Mouse (Mus musculus) activated CD4-positive, CD25-positive, alpha-beta regulatory T cell, adult 4 months (primary cell): Measurements from ENCODE around the gene Erf. TPM values are rescaled to one million over a fixed set of nuclear protein-coding genes. Genes with fewer than 3 reads are reported as not detected.

Experiments
- ATAC-seq: one replicate; pipeline ENCODE4 v1.8.0; 2017
- polyA plus RNA-seq, 2 experiments: library from polyadenylated mRNA; unstranded; fragments of 100-300 nt; shearing (Covaris generic); gene quantifications; one replicate each; pipeline ENCODE4 v1.2.1; 2017

Gene Erf
- polyA plus RNA-seq, result under 1 TPM; 0.28 to 0.38 TPM

DNA sequence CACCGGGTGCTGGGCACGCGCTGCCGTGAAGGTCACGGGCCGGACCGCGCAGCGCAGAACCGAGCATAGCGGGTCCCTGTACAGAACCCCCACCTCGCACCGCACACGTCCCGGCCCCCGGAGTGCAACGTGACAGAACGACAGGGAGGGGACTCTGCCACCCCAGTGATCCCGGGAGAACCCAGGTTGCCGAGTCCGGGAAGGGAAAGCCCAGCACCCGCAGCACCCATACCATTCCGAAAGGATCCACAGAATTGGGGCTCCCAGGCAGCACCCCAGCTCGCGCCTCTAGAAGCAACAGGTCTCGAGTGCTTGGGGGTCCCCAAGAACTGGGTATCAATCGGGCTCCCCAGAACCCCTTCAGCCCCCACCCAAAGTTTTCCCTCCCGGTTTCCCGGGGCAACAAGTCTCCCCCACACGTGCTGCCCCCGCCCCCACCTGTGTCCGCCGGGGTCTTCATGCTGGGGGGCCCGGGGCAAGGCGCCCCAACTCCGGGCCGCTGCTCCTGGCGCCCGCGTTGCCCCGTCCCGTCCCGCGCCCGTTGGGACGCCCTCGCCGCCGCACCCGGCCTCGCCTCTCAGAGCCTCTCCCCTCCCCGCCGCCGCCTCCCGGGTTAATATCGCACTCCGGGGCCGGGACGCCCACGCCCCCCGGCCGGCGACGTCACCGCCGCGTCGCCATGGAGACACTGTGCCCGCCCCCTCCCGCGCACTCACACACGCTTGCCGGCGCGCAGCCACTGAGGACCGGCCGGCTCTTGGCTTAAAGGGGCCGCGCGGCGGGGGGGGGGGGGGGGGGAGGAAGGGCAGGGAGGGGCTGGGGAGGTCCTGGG, at the start of gene Erf:
Gene Erf, minus strand, starts transcription at position 621 of the 832 bp plus-strand sequence.
- peak; percentile 85 for ATAC-seq

DNA sequence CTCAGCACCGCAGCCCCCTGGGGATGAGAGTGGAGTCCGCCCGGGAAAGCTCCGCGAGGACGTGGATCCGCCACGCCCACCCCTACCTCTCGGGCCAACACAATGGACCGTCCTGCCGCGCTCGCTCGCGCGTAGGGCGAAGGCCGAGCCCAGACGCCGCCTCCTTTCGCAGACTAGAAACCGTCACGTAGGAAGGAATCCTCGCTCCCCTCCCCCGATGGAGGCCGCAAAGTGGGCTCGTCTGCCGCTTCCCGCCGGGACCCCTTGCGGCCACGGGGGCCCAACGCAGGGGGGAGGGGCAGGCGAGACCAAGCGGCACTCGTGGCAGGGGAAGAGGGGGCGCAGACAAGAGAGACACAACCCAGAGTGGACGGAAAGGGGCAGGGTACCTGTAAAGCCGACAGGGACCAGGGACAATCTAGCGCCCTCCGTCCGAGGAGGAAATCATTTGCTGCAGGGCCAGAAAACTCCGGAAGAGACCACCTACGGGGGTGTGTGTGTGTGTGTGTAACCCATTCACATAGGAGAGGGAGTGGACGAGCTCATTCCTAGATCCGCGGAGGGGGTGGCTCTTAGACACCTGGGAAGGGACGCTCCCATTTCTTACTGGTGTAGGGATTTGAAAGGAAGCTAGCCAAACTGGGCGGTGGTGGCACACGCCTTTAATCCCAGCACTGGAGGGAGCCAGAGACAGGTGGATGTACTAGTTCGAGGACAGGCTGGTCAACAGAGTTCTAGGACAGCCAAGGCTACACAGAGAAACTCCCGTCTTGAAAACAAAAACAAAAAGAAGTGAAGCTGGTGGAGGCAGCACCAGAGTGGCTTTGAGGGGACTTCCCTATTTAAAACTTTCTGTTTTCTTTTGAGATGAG, 47.1 kb upstream of the Erf start, which contains the start of gene Pafah1b3:
Gene Pafah1b3, minus strand, starts transcription at position 533 of the 872 bp plus-strand sequence.
- ATAC-seq, result peak; percentile 73

GRCm38 (mm10) chr7:25296945-25297453, 46.4 kb upstream of the Erf start:
- peak; percentile 29 for ATAC-seq

DNA sequence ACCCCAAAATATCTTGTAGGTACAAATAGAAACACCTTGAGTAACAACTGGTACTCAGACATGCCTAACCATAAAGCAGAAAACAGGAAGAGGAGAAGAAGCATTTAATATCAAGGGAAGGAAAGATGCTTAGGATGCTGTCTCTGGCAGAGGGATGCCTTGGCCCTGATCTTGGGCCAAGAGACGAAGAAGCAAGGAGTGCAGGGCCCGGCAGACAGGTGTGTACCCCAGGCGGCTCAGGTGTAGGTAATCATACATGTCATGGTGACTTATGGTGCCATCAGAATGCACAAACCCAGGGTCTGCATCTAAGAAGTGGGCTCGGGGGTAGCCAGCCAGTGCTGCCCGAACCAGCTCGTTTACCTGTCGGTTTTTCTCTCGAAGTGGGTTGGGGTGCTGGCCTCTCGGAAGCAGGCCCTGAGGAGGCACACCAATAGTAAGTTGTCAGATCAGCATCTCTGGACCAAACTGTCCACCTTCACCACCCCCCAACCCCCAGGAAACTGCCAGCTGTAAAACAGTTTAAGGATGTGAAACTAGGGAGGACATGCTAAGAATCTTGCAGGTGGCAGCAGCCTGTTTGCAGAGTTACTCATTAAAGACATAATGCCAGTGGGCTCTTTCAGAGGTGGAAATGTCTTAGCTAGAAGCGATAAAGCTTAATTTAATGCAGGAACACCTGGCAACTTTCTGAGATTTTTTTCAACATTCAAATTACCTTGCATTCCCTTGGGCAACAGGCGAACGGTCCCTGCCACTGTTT, 44.6 kb upstream of the Erf start:
- ATAC-seq, result no peak

GRCm38 (mm10) chr7:25294495-25294894, 43.9 kb upstream of the Erf start:
- no peak for ATAC-seq

DNA sequence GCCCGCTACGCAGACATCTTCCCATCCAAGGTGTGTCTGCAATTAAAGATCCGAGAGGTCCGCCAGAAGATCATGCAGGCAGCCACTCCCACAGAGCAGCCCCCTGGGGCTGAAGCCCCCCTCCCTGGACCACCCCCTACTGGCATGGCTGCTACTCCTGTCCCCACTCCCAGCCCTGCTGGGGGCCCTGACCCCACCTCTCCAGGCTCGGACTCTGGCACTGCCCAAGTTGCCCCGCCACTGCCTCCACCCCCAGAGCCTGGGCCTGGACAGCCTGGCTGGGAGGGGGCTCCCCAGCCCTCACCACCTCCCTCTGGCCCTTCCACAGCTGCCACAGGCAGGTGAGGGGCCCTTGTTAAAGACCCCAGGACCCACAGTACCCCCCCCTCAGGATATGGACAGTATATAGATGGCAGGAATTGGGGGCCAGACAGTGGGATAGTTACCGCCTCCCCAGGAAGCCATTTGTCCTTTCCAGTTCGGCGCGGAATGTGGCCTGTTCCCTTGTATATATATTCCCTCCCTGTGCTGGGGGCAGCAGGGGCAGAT, 42.7 kb upstream of the Erf start:
- no peak for ATAC-seq

DNA sequence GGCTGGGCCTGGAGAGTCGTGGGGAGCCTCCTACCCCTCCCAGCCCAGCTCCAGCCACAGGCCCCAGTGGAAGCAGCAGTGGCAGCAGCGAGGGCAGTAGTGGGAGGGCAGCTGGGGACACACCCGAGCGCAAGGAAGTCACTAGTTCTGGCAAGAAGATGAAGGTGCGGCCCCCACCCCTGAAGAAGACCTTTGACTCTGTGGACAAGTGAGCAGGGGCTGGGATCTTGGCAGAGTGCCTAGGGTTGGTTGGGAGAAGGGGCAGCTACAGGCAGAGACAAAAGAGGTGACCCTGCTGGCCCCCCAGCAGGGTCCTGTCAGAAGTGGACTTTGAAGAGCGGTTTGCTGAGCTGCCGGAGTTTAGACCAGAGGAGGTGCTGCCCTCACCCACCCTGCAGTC, 41.5 kb upstream of the Erf start:
- ATAC-seq, result no peak

DNA sequence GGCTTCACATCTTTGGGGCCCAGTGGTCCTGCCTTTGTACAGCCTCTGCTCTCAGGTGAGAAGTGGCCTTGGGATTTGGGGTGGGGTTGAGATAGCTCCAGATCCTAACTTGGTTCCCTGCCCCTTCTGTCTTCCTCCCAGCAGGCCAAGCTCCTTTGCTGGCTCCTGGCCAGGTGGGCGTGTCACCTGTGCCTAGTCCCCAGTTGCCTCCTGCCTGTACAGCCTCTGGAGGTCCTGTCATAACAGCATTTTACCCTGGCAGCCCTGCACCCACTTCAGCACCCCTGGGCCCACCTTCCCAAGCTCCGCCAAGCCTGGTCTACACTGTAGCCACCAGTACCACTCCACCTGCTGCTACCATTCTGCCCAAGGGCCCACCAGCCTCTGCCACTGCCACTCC, 40.4 kb upstream of the Erf start:
- no peak for ATAC-seq

DNA sequence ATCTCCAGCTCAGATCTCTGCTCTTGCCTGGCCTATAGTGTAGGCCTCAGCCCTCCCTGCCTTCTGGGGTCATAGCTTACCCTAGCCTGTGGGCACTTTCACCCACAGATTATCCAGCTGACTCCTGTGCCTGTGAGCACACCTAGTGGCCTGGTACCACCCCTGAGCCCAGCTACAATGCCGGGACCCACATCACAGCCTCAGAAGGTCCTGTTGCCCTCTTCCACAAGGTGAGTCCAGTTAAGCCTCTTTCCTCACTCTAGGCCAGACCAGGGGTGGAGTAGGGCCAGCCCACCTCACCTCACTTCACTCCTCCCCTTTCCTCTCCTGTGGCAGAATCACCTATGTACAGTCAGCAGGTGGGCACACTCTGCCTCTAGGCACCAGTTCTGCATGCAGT, 39.9 kb upstream of the Erf start:
- no peak for ATAC-seq

DNA sequence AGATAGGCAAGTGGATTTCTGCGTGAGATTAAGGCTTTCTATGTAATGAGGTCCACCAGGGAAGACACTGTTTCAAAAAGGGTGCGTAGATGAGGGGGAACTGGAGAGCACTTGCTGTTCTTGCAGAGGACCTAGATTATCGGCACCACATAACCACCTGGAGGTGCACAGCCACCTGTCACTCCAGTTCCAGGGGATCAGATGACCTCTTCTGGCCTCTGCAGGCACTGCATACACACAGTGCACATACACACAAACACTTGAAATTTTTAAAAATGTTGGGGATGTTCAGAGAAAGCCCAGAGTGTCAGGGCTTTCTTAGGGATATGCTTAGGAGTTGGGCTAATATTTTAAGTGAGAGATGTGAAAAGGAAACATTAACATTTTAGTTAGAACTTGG, 39.4 kb upstream of the Erf start:
- no peak for ATAC-seq

DNA sequence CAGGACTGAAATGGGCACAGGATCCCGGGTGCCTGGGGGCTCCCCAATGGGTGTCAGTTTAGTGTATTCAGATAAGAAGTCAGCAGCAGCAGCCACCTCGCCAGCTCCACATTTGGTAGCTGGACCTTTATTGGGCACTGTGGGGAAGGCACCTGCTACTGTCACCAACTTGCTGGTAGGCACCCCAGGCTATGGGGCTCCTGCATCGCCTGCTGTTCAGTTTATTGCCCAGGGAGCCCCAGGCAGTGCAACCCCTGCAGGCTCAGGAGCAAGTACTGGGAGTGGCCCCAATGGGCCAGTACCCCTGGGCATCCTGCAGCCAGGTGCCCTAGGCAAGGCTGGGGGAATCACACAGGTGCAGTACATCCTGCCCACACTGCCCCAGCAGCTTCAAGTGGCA, 38.2 kb upstream of the Erf start:
- no peak for ATAC-seq

- no peak for ATAC-seq
These were observed 37.5 kb upstream of the Erf start for GRCm38 (mm10) chr7:25288011-25288410.

GRCm38 (mm10) chr7:25286989-25287388, 36.4 kb upstream of the Erf start:
- no peak for ATAC-seq

GRCm38 (mm10) chr7:25285511-25286238, 35.1 kb upstream of the Erf start:
- ATAC-seq, result no peak

DNA sequence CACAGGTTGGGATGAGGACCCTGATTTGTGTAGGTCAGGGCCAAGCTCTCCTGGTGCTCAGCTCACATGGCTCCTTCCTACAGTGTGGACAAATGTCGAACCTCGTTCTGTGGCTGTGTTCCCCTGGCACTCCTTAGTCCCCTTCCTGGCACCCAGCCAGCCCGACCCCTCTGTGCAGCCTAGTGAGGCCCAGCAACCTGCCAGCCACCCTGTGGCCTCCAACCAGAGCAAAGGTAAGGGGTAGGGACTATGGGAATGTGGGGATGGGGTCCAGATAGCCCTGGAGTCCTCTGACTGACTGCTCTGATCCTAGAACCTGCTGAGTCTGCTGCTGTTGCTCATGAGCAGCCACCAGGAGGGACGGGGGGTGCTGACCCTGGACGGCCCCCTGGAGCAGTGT, 34.2 kb upstream of the Erf start:
- no peak for ATAC-seq

- no peak for ATAC-seq
These were observed 33.6 kb upstream of the Erf start for GRCm38 (mm10) chr7:25284171-25284570.

DNA sequence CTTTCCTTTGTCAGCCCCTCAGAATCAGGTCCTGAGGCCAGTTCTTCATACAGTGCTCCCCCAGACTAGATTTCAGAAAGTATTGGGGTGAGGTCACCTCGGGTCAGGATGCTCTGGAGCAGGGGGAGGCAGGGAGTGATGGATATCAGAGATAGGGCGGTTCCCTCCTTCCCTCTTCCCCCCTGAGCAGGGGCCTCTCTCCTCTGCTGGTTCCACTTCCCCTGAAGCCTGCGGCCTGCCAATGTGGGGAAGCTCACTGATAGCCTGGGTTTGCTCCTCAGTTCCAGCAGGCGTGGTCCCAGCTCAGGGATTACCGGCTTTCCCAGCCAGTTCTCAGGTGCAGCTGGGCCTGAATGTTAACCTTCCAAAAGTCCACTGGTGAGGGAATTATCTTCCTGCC, 33.1 kb upstream of the Erf start:
- no peak for ATAC-seq

- ATAC-seq, result no peak
These were observed 32.2 kb upstream of the Erf start for GRCm38 (mm10) chr7:25282731-25283211.

DNA sequence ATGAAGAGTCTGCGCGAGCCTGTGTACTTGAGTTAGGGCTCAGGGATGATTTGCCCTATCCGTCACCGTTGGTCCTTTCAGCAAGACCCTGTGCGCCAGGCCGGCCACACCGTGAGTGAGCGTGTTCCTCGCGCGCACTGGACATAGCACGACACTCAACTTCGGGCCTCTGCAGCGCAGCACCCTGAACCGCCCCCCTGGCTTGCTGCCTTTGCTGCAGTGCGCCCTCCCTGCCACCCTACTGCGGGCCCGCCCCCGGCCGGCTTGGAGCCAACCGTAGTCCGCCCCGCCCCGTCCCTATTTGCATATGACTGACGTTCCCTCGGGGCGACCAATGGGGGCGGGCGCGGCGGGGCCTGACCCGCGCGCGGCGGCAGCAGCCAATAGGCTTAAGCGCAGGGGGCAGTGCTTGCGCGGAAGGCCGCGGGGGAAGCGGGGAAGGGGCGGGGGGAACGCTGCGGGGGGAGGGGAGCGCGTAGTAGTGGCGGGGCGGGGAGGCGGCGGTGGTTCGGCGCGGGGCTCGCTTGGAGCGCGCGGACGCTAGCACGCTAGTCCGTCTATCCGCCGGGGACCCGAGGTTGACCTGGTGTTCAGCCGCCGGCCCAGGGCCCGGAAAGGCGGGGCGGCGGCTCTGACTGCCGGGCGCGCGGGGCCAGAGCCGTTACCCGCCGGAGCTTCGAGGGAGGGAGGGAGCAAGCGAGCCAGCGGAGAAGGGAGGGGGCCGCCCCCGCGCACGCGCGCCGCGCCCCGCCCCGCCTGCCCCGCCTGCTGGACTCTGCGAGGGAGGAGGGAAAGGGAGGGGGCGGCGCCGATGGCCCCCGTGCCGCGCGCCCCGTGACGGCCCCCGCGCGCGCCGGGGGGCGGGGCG, 31.4 kb upstream of the Erf start:
- peak; percentile 75 for ATAC-seq

- ATAC-seq, result peak; percentile 9
These were observed 30.7 kb upstream of the Erf start for GRCm38 (mm10) chr7:25281166-25281733.
